8 mouse cellular contexts compared by ENCODE assay signal in the genomic region with DNA sequence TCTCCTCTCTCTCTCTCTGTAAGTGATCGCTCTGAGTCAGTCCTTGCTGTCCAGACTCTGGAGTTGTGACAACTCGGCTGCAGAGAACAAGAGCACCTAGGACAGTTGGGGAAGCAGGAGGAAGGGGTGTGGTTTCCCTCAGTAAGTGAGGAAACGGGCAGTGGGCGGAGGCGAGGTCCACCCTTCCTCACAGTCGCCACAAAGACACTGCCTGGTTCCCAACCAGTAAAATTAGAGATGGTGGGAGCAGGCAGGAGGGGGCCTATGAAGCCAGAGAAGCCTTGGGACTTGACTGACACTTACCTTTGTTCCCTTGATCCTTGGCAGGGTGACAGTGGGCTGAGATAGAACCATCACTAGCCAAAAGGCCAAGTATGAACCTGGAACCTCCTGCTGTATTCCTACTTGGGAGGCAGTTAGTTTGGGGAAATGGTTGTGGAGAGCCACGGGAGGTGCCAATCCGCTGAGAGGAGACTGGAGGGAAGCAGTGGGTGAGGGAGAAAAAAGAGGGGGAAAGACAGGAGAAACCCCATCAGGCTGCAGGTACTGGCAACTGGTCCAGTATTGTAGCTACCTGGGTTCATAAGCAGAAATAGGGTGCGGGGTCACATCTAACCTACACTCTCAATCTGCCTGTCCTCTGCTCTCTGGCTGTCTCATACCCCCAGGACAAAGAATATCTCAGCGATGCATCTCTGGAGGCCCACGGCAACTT. TPM values are rescaled to one million over a fixed set of nuclear protein-coding genes. Genes with fewer than 3 reads are reported as not detected.
A peak's percentile ranks its signal among the peaks of the same experiment; 100 is the strongest.
DNase-seq lines count a peak whose midpoint lies in the region; ATAC-seq and TF ChIP-seq lines count a peak whose summit lies in the region.

No protein-coding gene starts in this region.

- no peak for TF ChIP-seq EP300 in liver, postnatal 0 days (IDR thresholded peaks at IDR 0.05; ENCODE audit: low read depth)

- peaks cover 18% of the 10 kb centered on the region; the same call in 1 of the 2 replicates for H3K36me3 ChIP-seq in forebrain, postnatal 0 days (ENCODE audit: insufficient read depth)
- no peaks in the 10 kb centered on the region; the same call in 1 of the 2 replicates for H3K36me3 ChIP-seq in forebrain, embryonic 11.5 days (ENCODE audit: control insufficient read depth, insufficient read depth, low read length)
- H3K36me3 ChIP-seq in heart, embryonic 16.5 days (ENCODE audit: control insufficient read depth, insufficient read depth): no peaks in the 10 kb centered on the region
- H3K36me3 ChIP-seq in lung, embryonic 15.5 days: no peaks in the 10 kb centered on the region
- no peaks in the 10 kb centered on the region for H3K36me3 ChIP-seq in liver, postnatal 0 days (replicated peaks; ENCODE audit: insufficient read depth, low read length)

- H3K4me1 ChIP-seq in forebrain, postnatal 0 days (ENCODE audit: insufficient read depth): peaks cover 4% of the 10 kb centered on the region; the same call in 1 of the 2 replicates
- peaks cover 7% of the 10 kb centered on the region; the same call in 1 of the 2 replicates for H3K4me1 ChIP-seq in forebrain, embryonic 11.5 days (replicated peaks; ENCODE audit: control insufficient read depth, insufficient read depth, low read length)
- H3K4me1 ChIP-seq in heart, embryonic 16.5 days (ENCODE audit: control insufficient read depth, insufficient read depth, low read length): peaks cover 56% of the 10 kb centered on the region
- H3K4me1 ChIP-seq in lung, embryonic 15.5 days: peaks cover 17% of the 10 kb centered on the region
- 0 out of 2 replicates have a peak, but pooled peaks cover 3% of the 10 kb centered on the region for H3K4me1 ChIP-seq in liver, postnatal 0 days (ENCODE audit: insufficient read depth)

- no peak overlapping the region for H3K4me3 ChIP-seq in forebrain, postnatal 0 days (ENCODE audit: low read depth, low read length)
- H3K4me3 ChIP-seq in forebrain, embryonic 11.5 days (ENCODE audit: low read depth, low read length): no peak overlapping the region
- H3K4me3 ChIP-seq in heart, embryonic 16.5 days (ENCODE audit: low read length): no peak overlapping the region
- H3K4me3 ChIP-seq in lung, embryonic 15.5 days: no peak overlapping the region
- H3K4me3 ChIP-seq in liver, postnatal 0 days (ENCODE audit: low read depth, low read length): no peak overlapping the region

- no peak overlapping the region for H3K4me2 ChIP-seq in forebrain, postnatal 0 days (ENCODE audit: low read depth)
- no peak overlapping the region for H3K4me2 ChIP-seq in forebrain, embryonic 11.5 days (ENCODE audit: low read depth, low read length, severe bottlenecking)
- H3K4me2 ChIP-seq in heart, embryonic 16.5 days (ENCODE audit: low read depth, low read length): peak overlapping the region; percentile 5
- H3K4me2 ChIP-seq in lung, embryonic 15.5 days: peak overlapping the region; percentile 9; the same call in 1 of the 2 replicates
- H3K4me2 ChIP-seq in liver, postnatal 0 days (ENCODE audit: low read depth, low read length): no peak overlapping the region

- ATAC-seq in forebrain, postnatal 0 days: no peak
- ATAC-seq in forebrain, embryonic 11.5 days (replicated peaks; ENCODE audit: low FRiP score): no peak
- ATAC-seq in heart, embryonic 16.5 days (replicated peaks; ENCODE audit: extremely low read depth, insufficient read depth, low FRiP score): no peak
- ATAC-seq in lung, embryonic 15.5 days (ENCODE audit: borderline replicate concordance, extremely low read depth, low FRiP score, low TSS enrichment): no peak
- ATAC-seq in liver, postnatal 0 days: no peak

- no peak overlapping the region for H3K9ac ChIP-seq in forebrain, postnatal 0 days
- no peak overlapping the region for H3K9ac ChIP-seq in forebrain, embryonic 11.5 days (ENCODE audit: low read length)
- peak overlapping the region; percentile 1; the same call in 1 of the 2 replicates for H3K9ac ChIP-seq in heart, embryonic 16.5 days (ENCODE audit: low read length)
- H3K9ac ChIP-seq in lung, embryonic 15.5 days: no peak overlapping the region
- no peak overlapping the region for H3K9ac ChIP-seq in liver, postnatal 0 days (replicated peaks)

- no peaks in the 10 kb centered on the region for H3K9me3 ChIP-seq in forebrain, postnatal 0 days (ENCODE audit: low read length)
- no peaks in the 10 kb centered on the region for H3K9me3 ChIP-seq in forebrain, embryonic 11.5 days (ENCODE audit: control insufficient read depth, low read length)
- no peaks in the 10 kb centered on the region for H3K9me3 ChIP-seq in heart, embryonic 16.5 days (replicated peaks; ENCODE audit: control insufficient read depth, low read length)
- no peaks in the 10 kb centered on the region for H3K9me3 ChIP-seq in lung, embryonic 15.5 days
- no peaks in the 10 kb centered on the region for H3K9me3 ChIP-seq in liver, postnatal 0 days (ENCODE audit: low read length)

- no peak for DNase-seq in forebrain, postnatal 0 days
- DNase-seq in forebrain, embryonic 11.5 days (ENCODE audit: low spot score): no peak
- peak; percentile 43 for DNase-seq in cerebellum, adult 8-10 months
- no peak for DNase-seq in spleen, postnatal 14 days (ENCODE audit: low spot score in 2 of 2)
- no peak for DNase-seq in liver, postnatal 0 days
- no peak for DNase-seq in right cerebral cortex, postnatal 36 days (ENCODE audit: low spot score in 2 of 2)

- no peak for TF ChIP-seq CTCF in forebrain, postnatal 0 days (IDR thresholded peaks at IDR 0.05; ENCODE audit: low read depth)
- no peak for TF ChIP-seq CTCF in liver, postnatal 0 days (IDR thresholded peaks at IDR 0.05; ENCODE audit: low read depth)

- peak overlapping the region; percentile 55 for H3K27ac ChIP-seq in forebrain, postnatal 0 days (ENCODE audit: low read depth, low read length)
- H3K27ac ChIP-seq in forebrain, embryonic 11.5 days (ENCODE audit: low read depth, low read length): no peak overlapping the region
- peak overlapping the region; percentile 17 for H3K27ac ChIP-seq in heart, embryonic 16.5 days (ENCODE audit: low read length)
- peak overlapping the region; percentile 35; the same call in 1 of the 2 replicates for H3K27ac ChIP-seq in lung, embryonic 15.5 days
- no peak overlapping the region for H3K27ac ChIP-seq in liver, postnatal 0 days (ENCODE audit: low read depth)

- 46% methylated on average over 11 of the region's 11 CpGs for WGBS in forebrain, postnatal 0 days
- 50% methylated on average over 11 of the region's 11 CpGs for WGBS in forebrain, embryonic 11.5 days
- 37% methylated on average over 11 of the region's 11 CpGs for WGBS in heart, embryonic 16.5 days
- WGBS in lung, embryonic 15.5 days: 37% methylated on average over 11 of the region's 11 CpGs
- 29% methylated on average over 11 of the region's 11 CpGs for WGBS in liver, postnatal 0 days (ENCODE audit: insufficient replicate concordance)

- no peaks in the 10 kb centered on the region for H3K27me3 ChIP-seq in forebrain, postnatal 0 days (ENCODE audit: insufficient read depth, low read length)
- H3K27me3 ChIP-seq in forebrain, embryonic 11.5 days (ENCODE audit: control insufficient read depth, insufficient read depth, low read length): no peaks in the 10 kb centered on the region
- no peaks in the 10 kb centered on the region for H3K27me3 ChIP-seq in heart, embryonic 16.5 days (ENCODE audit: control insufficient read depth, insufficient read depth, low read length)
- H3K27me3 ChIP-seq in lung, embryonic 15.5 days: no peaks in the 10 kb centered on the region
- H3K27me3 ChIP-seq in liver, postnatal 0 days (ENCODE audit: insufficient read depth, low read length): peaks cover 16% of the 10 kb centered on the region

RNA-seq across cellular contexts. Expression of a gene that starts 19.2 kb away (rescaled TPM):
- 37.9 and 49.9 TPM in 2 replicates for total RNA-seq in forebrain, postnatal 0 days (2014; rRNA removed)
- 14.1 and 17.6 TPM in 2 replicates for polyA plus RNA-seq in forebrain, postnatal 0 days (2015; fragmentation: Nextera tagmentation; extraction: Ambion mirVana)
- polyA plus RNA-seq in forebrain, embryonic 11.5 days (2014; fragmentation: Nextera tagmentation; extraction: Ambion mirVana): 11.7 and 14.0 TPM in 2 replicates
- polyA plus RNA-seq in heart, embryonic 16.5 days (2015; fragmentation: Nextera tagmentation; extraction: Ambion mirVana): 5.2 and 5.3 TPM in 2 replicates
- 6.1 and 6.3 TPM in 2 replicates for polyA plus RNA-seq in lung, embryonic 15.5 days (2015; fragmentation: Nextera tagmentation; extraction: Ambion mirVana)
- polyA plus RNA-seq in liver, postnatal 0 days (2015; fragmentation: Nextera tagmentation; extraction: Ambion mirVana): 0.20 and 0.22 TPM in 2 replicates

RNA-seq across cellular contexts. Expression of a gene that starts 39.1 kb away (rescaled TPM):
- total RNA-seq in forebrain, postnatal 0 days (2014; rRNA removed): 25.3 and 26.5 TPM in 2 replicates
- 22.6 and 24.1 TPM in 2 replicates for polyA plus RNA-seq in forebrain, postnatal 0 days (2015; fragmentation: Nextera tagmentation; extraction: Ambion mirVana)
- polyA plus RNA-seq in forebrain, embryonic 11.5 days (2014; fragmentation: Nextera tagmentation; extraction: Ambion mirVana): 95.7 and 96.1 TPM in 2 replicates
- 45.5 and 46.3 TPM in 2 replicates for polyA plus RNA-seq in heart, embryonic 16.5 days (2015; fragmentation: Nextera tagmentation; extraction: Ambion mirVana)
- polyA plus RNA-seq in lung, embryonic 15.5 days (2015; fragmentation: Nextera tagmentation; extraction: Ambion mirVana): 71.5 and 76.5 TPM in 2 replicates
- 1.4 and 1.6 TPM in 2 replicates for polyA plus RNA-seq in liver, postnatal 0 days (2015; fragmentation: Nextera tagmentation; extraction: Ambion mirVana)

RNA-seq across cellular contexts. Expression of a gene that starts 55.2 kb away (rescaled TPM):
- 5.3 and 10.3 TPM in 2 replicates for total RNA-seq in forebrain, postnatal 0 days (2014; rRNA removed)
- polyA plus RNA-seq in forebrain, postnatal 0 days (2015; fragmentation: Nextera tagmentation; extraction: Ambion mirVana): 13.8 and 18.1 TPM in 2 replicates
- polyA plus RNA-seq in forebrain, embryonic 11.5 days (2014; fragmentation: Nextera tagmentation; extraction: Ambion mirVana): not detected in 2 replicates
- polyA plus RNA-seq in heart, embryonic 16.5 days (2015; fragmentation: Nextera tagmentation; extraction: Ambion mirVana): 6.4 and 9.9 TPM in 2 replicates
- polyA plus RNA-seq in lung, embryonic 15.5 days (2015; fragmentation: Nextera tagmentation; extraction: Ambion mirVana): 24.1 and 30.0 TPM in 2 replicates
- not detected in 2 replicates for polyA plus RNA-seq in liver, postnatal 0 days (2015; fragmentation: Nextera tagmentation; extraction: Ambion mirVana)

Comparison
In these comparisons a context has a peak if more than half of its experiments do, and no peak if none do; other contexts are left out.
1. H3K27ac ChIP-seq: peak in forebrain, postnatal 0 days (single experiment), heart, embryonic 16.5 days (single experiment) and lung, embryonic 15.5 days (single experiment); none in forebrain, embryonic 11.5 days (single experiment) and liver, postnatal 0 days (single experiment).
2. H3K4me2 ChIP-seq: peak in heart, embryonic 16.5 days (single experiment) and lung, embryonic 15.5 days (single experiment); none in forebrain, postnatal 0 days (single experiment), forebrain, embryonic 11.5 days (single experiment) and liver, postnatal 0 days (single experiment).